Mouse (Mus musculus): ENCODE measurements around the gene Mapk8.

GRCm38 (mm10) chr14:33445962-33446361, 996 bp downstream of the Mapk8 start:
- TF ChIP-seq TCF12 (IDR thresholded peaks at IDR 0.05; ENCODE audit: insufficient read depth, poor library complexity, severe bottlenecking) = no peak
- no peak for TF ChIP-seq MAX (IDR thresholded peaks at IDR 0.05; ENCODE audit: low read depth)
- no peak for TF ChIP-seq POLR2A (IDR thresholded peaks at IDR 0.05; ENCODE audit: insufficient read length, low read depth)
- no peak for TF ChIP-seq USF1 (IDR thresholded peaks at IDR 0.05; ENCODE audit: low read depth)
- TF ChIP-seq MYOD1 (IDR thresholded peaks at IDR 0.05; ENCODE audit: control insufficient read depth in 1 of 3, insufficient read length in 2 of 3, low read depth in 2 of 3) = no peak
- no peak for TF ChIP-seq POLR2AphosphoS2 (IDR thresholded peaks at IDR 0.05; ENCODE audit: insufficient read length, low read depth)
- TF ChIP-seq MYOG (IDR thresholded peaks at IDR 0.05; ENCODE audit: control insufficient read depth in 1 of 3, insufficient read depth in 1 of 3, insufficient read length in 2 of 3, low read depth in 2 of 3) = no peak
- TF ChIP-seq REST (IDR thresholded peaks at IDR 0.05; ENCODE audit: insufficient read depth, insufficient read length) = no peak
- TF ChIP-seq E2F4 (IDR thresholded peaks at IDR 0.05; ENCODE audit: insufficient read depth) = no peak
